Mouse (Mus musculus) large intestine, adult 2 months (tissue): Measurements from ENCODE around the gene Tescl. TPM values are rescaled to one million over a fixed set of nuclear protein-coding genes. Genes with fewer than 3 reads are reported as not detected.

Experiments
- polyA plus RNA-seq: library from polyadenylated mRNA; depleted of rRNA; stranded (reverse); fragments of >200 nt; gene quantifications from 2 replicates; pipeline ENCODE4 v1.2.3, GENCODE M21; 2012; rRNA removed

Gene Tescl
- polyA plus RNA-seq, 1 experiment, result 0.16 TPM

Other genes starting within 250 kb of the Tescl start
- gene Zfp112, start 221.6 kb downstream of the Tescl start, polyA plus RNA-seq, result 0.82 and 1.5 TPM in 2 replicates
- gene Zfp235, start 199.8 kb downstream of the Tescl start, polyA plus RNA-seq, result 4.1 and 6.3 TPM in 2 replicates
- 0.33 TPM in 1 of 2 replicates, not detected in the other for gene Zfp114, start 158.9 kb downstream of the Tescl start, polyA plus RNA-seq
- gene Zfp111, start 122.5 kb downstream of the Tescl start, polyA plus RNA-seq, result 1.2 and 2.1 TPM in 2 replicates
- gene Zfp109, start 96.4 kb downstream of the Tescl start, polyA plus RNA-seq, result 0.78 and 1.2 TPM in 2 replicates
- gene Zfp108, start 79.1 kb downstream of the Tescl start, polyA plus RNA-seq, result 0.27 and 0.71 TPM in 2 replicates
- gene Zfp93, start 63.5 kb downstream of the Tescl start, polyA plus RNA-seq, result 1.0 and 1.3 TPM in 2 replicates
- 3.8 and 4.1 TPM in 2 replicates for gene Zfp61, start 32.7 kb downstream of the Tescl start, polyA plus RNA-seq
- gene Zfp94, start 17.3 kb downstream of the Tescl start, polyA plus RNA-seq, result 2.1 and 3.1 TPM in 2 replicates
- 0.04 TPM in 1 of 2 replicates, not detected in the other for gene Lypd5, start 15.3 kb upstream of the Tescl start, polyA plus RNA-seq
- 76.3 and 90.9 TPM in 2 replicates for gene Kcnn4, start 36.3 kb upstream of the Tescl start, polyA plus RNA-seq
- gene Smg9, start 65.7 kb upstream of the Tescl start, polyA plus RNA-seq, result 40.0 and 42.2 TPM in 2 replicates
- 0.84 TPM in 1 of 2 replicates, not detected in the other for gene Irgc1, start 118.4 kb upstream of the Tescl start, polyA plus RNA-seq
- 10.6 and 11.6 TPM in 2 replicates for gene Plaur, start 128.5 kb upstream of the Tescl start, polyA plus RNA-seq
- gene Cadm4, start 148.1 kb upstream of the Tescl start, polyA plus RNA-seq, result 2.0 and 2.7 TPM in 2 replicates
- 6.7 and 7.4 TPM in 2 replicates for gene Zfp428, start 173.1 kb upstream of the Tescl start, polyA plus RNA-seq
- gene AC161166.1, start 178.5 kb upstream of the Tescl start, polyA plus RNA-seq, result not detected in 2 replicates
- 7.6 and 10.8 TPM in 2 replicates for gene Irgq, start 196.8 kb upstream of the Tescl start, polyA plus RNA-seq
- gene Pinlyp, start 212.2 kb upstream of the Tescl start, polyA plus RNA-seq, result 0.23 TPM in 1 of 2 replicates, not detected in the other
- gene Xrcc1, start 212.4 kb upstream of the Tescl start, polyA plus RNA-seq, result 27.8 and 36.0 TPM in 2 replicates